Mouse (Mus musculus): ENCODE results near the gene Ddc. TPM values are rescaled to one million over a fixed set of nuclear protein-coding genes. Genes with fewer than 3 reads are reported as not detected.

Ddc gene
- 16.8 and 18.4 TPM in 2 replicates for polyA plus RNA-seq (2015; fragmentation: Nextera tagmentation; extraction: Ambion mirVana)

DNA sequence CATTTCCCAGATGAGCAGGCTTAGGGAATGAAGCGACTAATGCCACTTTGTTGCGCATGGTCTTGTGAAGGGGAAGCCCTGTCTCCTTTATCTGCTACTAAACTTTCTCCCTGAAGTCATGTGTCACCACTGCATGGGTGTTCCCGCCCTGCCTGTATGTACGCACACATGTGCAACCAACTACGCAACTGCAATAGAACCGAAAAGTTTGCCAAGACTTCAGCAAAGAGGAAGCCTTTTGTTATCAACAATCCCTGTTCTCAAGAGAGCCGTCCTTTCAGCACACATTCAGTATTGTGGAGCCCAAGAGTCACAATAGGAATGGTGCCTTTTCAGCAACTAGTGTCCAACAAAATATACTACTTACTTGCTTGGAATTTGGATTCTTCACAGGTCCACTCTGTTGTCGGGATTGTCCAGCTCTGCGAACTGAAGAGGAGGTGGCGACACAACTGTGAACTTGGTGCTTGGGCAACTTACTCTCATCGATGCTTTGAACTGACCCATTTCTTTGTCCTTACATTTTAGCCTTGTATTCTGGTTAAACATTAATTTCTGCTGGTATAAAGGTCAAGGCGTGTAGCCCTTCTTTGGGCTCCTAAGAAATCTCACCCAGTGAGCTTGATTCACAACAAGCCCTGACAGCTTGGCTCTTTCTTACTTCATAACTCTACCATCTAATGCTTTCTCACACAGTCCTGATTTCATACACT is at the start of gene Ddc:
Gene Ddc, minus strand, starts transcription at position 500 of the 713 bp plus-strand sequence.
- H3K9ac ChIP-seq = no peak within 1 kb of the TSS
- no peaks in the 10 kb centered on the region for H3K27me3 ChIP-seq
- H3K4me3 ChIP-seq = no peak within 1 kb of the TSS
- no peak within 1 kb of the TSS for H3K27ac ChIP-seq
- 89% methylated on average over 12 of the region's 12 CpGs for WGBS
- no peak for ATAC-seq (ENCODE audit: low FRiP score, low read depth)
- no peaks in the 10 kb centered on the region for H3K36me3 ChIP-seq
- peaks cover 5% of the 10 kb centered on the region; the same call in 1 of the 2 replicates for H3K4me1 ChIP-seq
- no peaks in the 10 kb centered on the region for H3K9me3 ChIP-seq
- H3K4me2 ChIP-seq (replicated peaks) = no peak within 1 kb of the TSS

DNA sequence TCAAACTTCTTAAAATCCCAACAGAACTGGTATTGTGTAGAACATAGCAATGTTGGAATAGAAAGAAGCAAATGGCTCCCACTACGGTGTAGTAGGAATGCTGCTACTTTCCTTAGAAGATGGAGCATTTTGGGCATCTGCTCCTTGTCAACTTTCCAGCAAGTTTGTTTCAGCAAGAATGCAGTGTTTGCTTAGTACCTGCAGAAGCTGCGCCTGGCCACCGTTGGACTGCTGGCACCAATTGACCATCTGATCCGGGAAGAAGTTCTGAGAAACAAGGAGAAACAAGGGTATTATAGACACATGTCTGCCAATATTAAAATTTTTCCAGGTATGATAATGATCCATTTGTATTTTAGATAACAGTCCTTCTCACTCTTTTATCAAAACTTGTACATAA is 47.8 kb upstream of the Ddc start:
- H3K9me3 ChIP-seq = no peaks in the 10 kb centered on the region
- H3K4me2 ChIP-seq (replicated peaks) = no peak overlapping the region
- no peak overlapping the region for H3K27ac ChIP-seq
- ATAC-seq (ENCODE audit: low FRiP score, low read depth) = no peak
- WGBS = 93% methylated on average over 4 of the region's 4 CpGs
- peaks cover 74% of the 10 kb centered on the region for H3K36me3 ChIP-seq
- peaks cover 36% of the 10 kb centered on the region for H3K4me1 ChIP-seq
- H3K4me3 ChIP-seq = no peak overlapping the region
- H3K9ac ChIP-seq = no peak overlapping the region
- no peaks in the 10 kb centered on the region for H3K27me3 ChIP-seq

DNA sequence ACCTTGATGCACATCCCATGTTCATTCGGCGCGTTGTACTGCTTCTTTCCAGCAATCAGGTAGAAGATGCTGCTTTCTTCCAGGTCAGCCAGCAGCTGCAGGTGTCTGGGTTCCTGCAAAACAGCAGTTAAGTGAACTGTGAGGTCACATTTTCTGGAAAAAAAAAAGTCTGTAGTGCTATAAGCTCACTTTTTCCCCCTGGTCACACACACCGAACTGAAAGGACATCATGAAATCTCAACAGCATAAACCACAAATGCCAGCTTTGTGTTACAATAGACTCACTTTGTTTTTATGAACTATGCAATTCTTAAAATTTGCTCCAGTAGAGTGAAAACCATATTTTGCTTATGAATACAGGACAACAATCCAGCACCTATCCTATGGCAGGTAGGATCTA is 46.9 kb upstream of the Ddc start:
- H3K4me2 ChIP-seq (replicated peaks) = no peak overlapping the region
- H3K4me1 ChIP-seq = peaks cover 31% of the 10 kb centered on the region
- H3K9ac ChIP-seq = no peak overlapping the region
- H3K4me3 ChIP-seq = no peak overlapping the region
- H3K27me3 ChIP-seq = no peaks in the 10 kb centered on the region
- ATAC-seq (ENCODE audit: low FRiP score, low read depth) = no peak
- H3K27ac ChIP-seq = no peak overlapping the region
- WGBS = 88% methylated on average over 4 of the region's 4 CpGs
- no peaks in the 10 kb centered on the region for H3K9me3 ChIP-seq
- H3K36me3 ChIP-seq = peaks cover 70% of the 10 kb centered on the region

DNA sequence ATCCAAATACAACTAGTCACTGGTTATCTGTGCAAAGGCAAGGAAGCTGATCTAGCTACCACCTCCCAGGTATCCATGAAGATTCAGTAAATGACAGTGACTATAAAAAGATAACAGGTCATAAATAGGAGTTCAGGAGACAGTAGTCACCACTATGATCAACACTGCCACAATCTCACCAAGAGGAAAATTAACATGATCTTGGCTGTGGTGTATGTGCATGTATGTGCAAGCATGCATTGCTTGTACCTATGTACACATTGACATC is 46.1 kb upstream of the Ddc start:
- H3K9ac ChIP-seq = no peak overlapping the region
- H3K9me3 ChIP-seq = no peaks in the 10 kb centered on the region
- H3K4me1 ChIP-seq = peaks cover 29% of the 10 kb centered on the region
- H3K36me3 ChIP-seq = peaks cover 70% of the 10 kb centered on the region
- H3K4me3 ChIP-seq = no peak overlapping the region
- ATAC-seq (ENCODE audit: low FRiP score, low read depth) = no peak
- no peak overlapping the region for H3K27ac ChIP-seq
- no peaks in the 10 kb centered on the region for H3K27me3 ChIP-seq
- H3K4me2 ChIP-seq (replicated peaks) = no peak overlapping the region

DNA sequence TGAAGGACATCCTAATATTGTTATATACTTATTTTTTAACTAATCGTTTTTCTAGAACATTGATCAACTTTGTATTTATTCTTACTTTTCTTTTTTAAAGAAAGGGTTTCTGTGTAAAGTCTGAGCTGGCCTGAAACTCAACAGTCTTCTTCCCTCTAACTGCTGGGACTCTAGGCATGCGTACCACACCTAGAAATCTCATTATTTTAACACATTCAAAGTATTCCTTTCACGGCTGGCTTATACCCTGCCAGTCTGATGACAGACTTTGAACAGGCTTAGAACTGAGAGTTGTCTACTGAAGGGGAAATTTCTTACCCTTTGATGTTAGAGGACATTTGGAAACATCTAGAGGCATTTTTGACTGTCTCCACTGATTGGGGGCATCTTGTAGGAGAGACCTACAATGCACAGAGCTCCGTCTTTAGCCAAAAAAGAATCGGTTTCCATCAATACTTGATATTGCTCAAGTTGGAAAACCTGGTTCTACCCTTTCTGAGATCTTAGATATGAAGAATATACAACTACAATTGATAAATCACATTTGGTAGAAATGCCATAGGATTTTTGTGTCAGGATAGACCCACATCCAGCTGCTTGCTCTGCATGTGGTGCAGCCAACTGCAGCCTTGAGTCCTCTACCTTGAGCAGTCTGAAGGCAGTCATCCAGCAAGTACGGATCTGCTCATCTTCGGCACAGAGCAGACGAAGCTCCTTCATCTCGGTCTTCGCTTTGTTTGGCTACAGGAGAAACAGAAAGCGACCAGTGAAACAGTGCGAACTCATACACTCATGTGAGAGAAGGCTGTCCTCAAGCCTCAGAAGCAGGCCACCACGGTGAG is 45.5 kb upstream of the Ddc start:
- Histone ChIP-seq H3K4me2 (replicated peaks) (no peak overlapping the region), H3K27ac (no peak overlapping the region), H3K9me3 (no peaks in the 10 kb centered on the region), H3K4me3 (no peak overlapping the region), H3K9ac (no peak overlapping the region), H3K27me3 (no peaks in the 10 kb centered on the region), H3K4me1 (peaks cover 24% of the 10 kb centered on the region), H3K36me3 (peaks cover 74% of the 10 kb centered on the region)
- ATAC-seq (ENCODE audit: low FRiP score, low read depth) = no peak
- WGBS = 90% methylated on average over 13 of the region's 13 CpGs

DNA sequence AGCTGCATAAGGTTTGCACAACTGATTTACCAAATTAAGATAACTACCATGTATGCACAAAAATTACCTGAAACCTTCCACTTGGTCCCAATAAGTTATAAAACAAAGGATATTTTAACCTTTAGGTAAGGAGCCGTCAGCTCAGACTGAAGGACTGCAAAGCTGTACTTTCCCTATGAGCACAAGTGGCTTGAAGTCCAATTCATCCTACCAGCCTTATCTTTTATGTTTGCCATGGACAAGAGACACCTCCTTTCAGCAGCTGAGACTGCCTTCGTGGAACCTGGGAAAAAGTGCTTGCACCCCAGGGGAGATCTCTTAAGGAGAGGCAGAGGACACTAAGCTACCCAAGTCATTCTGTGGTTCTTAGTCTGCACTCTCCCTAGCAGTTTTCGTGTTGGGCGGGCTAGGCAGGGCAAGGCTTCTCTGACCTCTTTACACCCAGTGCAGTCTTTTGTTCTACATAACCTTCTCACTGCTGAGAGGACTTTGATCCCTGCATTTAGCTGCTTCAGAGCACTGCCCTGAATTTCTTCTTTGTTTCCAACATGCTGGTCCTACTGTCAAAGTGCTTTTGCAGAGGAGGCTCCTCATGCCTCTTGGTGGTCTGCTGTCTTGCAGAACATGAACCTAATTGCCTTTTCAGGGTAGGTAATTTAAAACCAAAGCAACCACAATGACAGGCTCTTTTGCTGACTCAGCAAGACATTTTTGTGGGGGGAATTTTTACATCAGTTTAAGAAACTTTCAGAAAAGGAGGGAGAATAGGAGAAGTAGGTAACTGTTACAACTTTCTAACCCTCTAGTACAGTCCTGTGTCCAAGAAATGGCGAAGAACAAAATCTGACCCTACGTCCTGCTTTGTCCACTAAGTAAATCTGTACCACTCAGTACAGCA is 44.6 kb upstream of the Ddc start:
- WGBS = 67% methylated on average over 6 of the region's 6 CpGs
- H3K4me1 ChIP-seq = peaks cover 24% of the 10 kb centered on the region
- no peaks in the 10 kb centered on the region for H3K9me3 ChIP-seq
- H3K4me3 ChIP-seq = no peak overlapping the region
- peaks cover 83% of the 10 kb centered on the region for H3K36me3 ChIP-seq
- no peaks in the 10 kb centered on the region for H3K27me3 ChIP-seq
- no peak; the same call in 1 of the 2 replicates for ATAC-seq (ENCODE audit: low FRiP score, low read depth)
- no peak overlapping the region for H3K4me2 ChIP-seq (replicated peaks)
- peak overlapping the region; percentile 49; the same call in 1 of the 2 replicates for H3K27ac ChIP-seq
- no peak overlapping the region; the same call in 1 of the 2 replicates for H3K9ac ChIP-seq

DNA sequence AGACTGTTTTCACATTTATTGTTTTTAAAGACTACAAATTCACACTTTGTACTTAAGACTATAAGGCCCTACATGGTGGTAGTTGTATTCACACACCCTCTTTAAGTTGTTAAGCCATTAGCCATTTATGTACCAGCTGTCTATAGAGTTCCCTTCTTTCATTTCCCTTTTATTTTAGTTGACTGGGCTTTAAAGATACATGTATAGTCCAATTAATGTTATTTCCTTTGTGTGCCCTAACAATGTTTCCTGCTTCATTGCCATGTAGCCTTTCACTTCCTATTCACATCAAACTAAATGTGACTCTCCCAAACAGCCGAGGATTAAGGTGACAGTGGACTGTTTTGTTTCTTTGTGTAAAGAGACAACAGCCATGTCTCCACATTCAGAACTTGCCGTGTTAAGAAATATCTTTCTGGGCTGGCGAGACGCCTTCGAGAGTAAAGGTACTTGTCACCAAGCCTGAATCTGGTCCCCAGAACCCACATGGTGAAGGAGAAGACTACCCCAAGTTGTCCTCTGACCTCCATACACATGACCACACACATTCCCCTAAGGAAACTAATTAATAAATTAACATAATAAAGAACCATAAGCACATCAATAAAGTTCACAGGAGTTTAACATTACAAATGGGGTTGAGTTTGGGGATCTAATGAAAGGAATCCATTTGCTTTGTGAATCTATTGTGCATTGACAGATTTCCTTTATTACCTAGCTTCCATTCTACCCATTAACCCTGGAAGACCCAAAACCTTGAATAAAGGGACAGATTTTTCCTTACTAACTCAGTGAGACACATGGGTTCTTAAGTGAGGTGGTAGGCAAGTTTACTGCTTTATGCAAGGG is 43.1 kb upstream of the Ddc start:
- H3K9ac ChIP-seq = no peak overlapping the region
- WGBS = 80% methylated on average over 5 of the region's 5 CpGs
- H3K27me3 ChIP-seq = no peaks in the 10 kb centered on the region
- peak overlapping the region; percentile 65 for H3K27ac ChIP-seq
- ATAC-seq (ENCODE audit: low FRiP score, low read depth) = no peak
- no peak overlapping the region for H3K4me3 ChIP-seq
- no peak overlapping the region for H3K4me2 ChIP-seq (replicated peaks)
- peaks cover 86% of the 10 kb centered on the region for H3K36me3 ChIP-seq
- peaks cover 29% of the 10 kb centered on the region for H3K4me1 ChIP-seq
- H3K9me3 ChIP-seq = no peaks in the 10 kb centered on the region

DNA sequence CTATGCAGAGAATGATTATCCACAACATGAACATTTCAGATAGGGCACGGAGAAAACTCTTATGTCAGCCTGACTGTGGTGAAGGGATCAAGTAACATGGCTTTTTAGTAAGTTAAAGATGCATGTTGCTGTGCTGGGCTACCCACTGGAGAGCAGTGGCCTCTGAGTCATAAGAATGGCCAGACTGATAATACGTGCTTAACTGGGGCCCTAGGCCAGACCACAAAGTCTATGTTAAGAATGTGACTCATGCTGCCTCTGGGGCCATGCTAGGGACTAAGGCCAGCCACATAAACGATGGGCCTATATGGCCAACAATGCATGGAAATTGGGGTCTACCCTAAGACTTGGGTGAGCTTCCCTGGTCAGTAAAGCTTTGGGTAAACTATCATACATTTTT is 41.7 kb upstream of the Ddc start:
- WGBS = 75% methylated on average over 3 of the region's 3 CpGs

DNA sequence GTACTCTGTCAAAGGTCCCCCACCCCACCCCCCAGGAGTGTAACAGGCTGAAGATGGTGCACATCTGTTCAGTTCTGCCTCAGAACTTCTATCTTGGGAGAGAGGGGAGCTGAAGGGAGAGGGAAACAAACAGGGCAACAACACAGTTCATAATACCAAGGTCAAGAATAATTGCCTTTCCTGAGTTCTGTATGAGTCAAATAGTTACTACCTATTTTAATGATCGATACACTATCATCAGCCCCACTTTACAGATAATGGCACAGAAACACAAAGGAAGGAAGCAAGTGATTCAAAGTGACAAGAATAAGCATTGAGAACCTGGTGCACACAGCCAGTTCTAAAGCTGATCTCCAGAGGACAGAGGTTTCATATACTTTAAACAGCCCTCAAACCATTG is 40.6 kb upstream of the Ddc start:
- no peak for ATAC-seq (ENCODE audit: low FRiP score, low read depth)
- peak overlapping the region; percentile 45; the same call in 1 of the 2 replicates for H3K27ac ChIP-seq

More for the DNA sequence above, 41.7 kb upstream of the Ddc start:
- Histone ChIP-seq H3K4me3 (no peak overlapping the region), H3K4me1 (peaks cover 29% of the 10 kb centered on the region), H3K4me2 (replicated peaks) (no peak overlapping the region), H3K9ac (no peak overlapping the region), H3K27me3 (no peaks in the 10 kb centered on the region), H3K36me3 (peaks cover 87% of the 10 kb centered on the region), H3K27ac (no peak overlapping the region), H3K9me3 (no peaks in the 10 kb centered on the region)
- no peak for ATAC-seq (ENCODE audit: low FRiP score, low read depth)

DNA sequence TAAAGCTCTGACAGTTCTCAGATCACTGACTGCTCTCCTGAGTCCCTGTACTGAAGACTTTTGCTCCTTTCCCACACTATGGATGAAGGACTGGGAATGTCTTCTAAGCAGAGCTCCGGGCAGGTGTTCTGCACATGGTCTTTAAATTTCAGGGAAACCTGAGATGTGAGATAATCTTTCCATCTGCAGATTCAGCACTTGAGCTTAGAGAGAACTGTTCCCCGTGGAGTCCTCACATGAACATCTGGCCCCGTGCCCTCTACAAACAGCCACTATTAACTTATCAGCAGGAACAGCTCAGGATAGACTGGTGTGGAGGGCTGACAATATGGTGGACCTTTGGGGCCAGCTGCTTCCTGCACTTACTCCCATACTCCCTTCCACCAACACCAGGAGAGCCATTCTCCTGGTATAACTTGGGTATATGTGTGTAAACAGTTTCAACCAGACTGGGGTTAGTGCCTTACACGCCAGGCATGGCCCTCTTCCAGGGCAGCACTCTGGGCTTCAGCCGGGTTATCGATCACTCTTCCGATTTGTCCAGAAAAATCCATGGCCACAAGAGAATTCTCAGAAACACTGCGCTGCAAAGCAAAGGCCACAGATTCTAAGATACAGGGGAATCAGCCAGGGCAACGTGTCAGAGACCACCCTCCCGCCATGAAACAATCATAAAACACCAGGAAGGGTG is 39.5 kb upstream of the Ddc start:
- Histone ChIP-seq H3K4me3 (no peak overlapping the region), H3K9me3 (no peaks in the 10 kb centered on the region), H3K4me2 (replicated peaks) (no peak overlapping the region), H3K27me3 (no peaks in the 10 kb centered on the region), H3K4me1 (peaks cover 24% of the 10 kb centered on the region), H3K36me3 (peaks cover 87% of the 10 kb centered on the region), H3K27ac (peak overlapping the region; percentile 83; the same call in 1 of the 2 replicates), H3K9ac (no peak overlapping the region)
- peak; percentile 92 for ATAC-seq (ENCODE audit: low FRiP score, low read depth)
- 66% methylated on average over 10 of the region's 10 CpGs for WGBS

More for the DNA sequence above, 40.6 kb upstream of the Ddc start:
- Histone ChIP-seq H3K9me3 (no peaks in the 10 kb centered on the region), H3K4me3 (no peak overlapping the region), H3K4me2 (replicated peaks) (no peak overlapping the region), H3K36me3 (peaks cover 87% of the 10 kb centered on the region), H3K4me1 (peaks cover 28% of the 10 kb centered on the region), H3K9ac (no peak overlapping the region), H3K27me3 (no peaks in the 10 kb centered on the region)
- WGBS = 100% methylated on average over 1 of the region's 1 CpGs

DNA sequence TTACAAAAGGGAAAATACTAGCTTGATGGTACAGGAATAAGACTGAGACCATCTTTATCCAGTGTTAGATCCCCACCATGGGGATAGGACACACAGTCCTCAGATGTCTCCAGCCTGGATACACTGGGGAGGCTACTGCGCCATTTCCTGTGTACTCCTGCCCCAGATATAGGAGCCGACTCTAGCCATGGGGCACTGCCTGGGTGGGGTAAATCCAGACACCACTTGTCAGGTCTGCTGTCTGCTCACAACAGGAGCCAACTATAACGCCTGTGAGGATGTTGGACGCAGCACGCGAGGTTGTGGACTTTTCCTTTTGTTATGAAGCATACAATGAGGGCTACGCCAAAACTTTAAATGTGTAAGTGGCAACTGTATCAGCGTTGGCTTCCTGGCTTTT is 36.9 kb upstream of the Ddc start:
- 79% methylated on average over 8 of the region's 8 CpGs for WGBS
- Histone ChIP-seq H3K27me3 (no peaks in the 10 kb centered on the region), H3K36me3 (peaks cover 93% of the 10 kb centered on the region), H3K4me2 (replicated peaks) (no peak overlapping the region), H3K4me3 (no peak overlapping the region), H3K27ac (no peak overlapping the region), H3K4me1 (peaks cover 38% of the 10 kb centered on the region), H3K9ac (no peak overlapping the region), H3K9me3 (no peaks in the 10 kb centered on the region)
- ATAC-seq (ENCODE audit: low FRiP score, low read depth) = no peak
